Mouse (Mus musculus): ENCODE measurements at regions not wholly inside any gene's neighbourhood (a gene's known extent, or its start where the extent isn't known, plus 50 kb on each side); places are given as distances from the start of the nearest gene placed in this dataset.

DNA sequence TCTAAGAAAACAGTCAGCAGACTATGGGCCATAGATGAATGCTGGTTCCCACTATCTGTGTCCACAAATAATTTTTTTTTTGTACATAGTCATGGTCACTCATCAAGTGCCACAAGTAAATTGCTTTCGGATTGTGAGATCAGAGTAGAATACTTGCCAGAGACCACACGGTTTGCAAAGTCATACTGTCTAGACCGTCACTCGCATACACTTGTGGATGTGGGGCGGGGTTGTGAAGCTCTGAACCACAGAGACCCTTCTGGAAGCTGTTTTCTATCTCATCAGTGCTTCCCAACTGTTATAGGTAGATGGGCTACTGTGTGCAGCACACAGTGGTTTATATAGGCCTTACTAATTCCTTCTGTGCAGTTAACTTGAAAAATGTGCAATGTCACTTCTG lies 100.9 kb upstream of the Runx1 start:
- no peak for DNase-seq (ENCODE audit: low read depth, low spot score)
- 93% methylated on average over 5 of the region's 5 CpGs for WGBS

DNA sequence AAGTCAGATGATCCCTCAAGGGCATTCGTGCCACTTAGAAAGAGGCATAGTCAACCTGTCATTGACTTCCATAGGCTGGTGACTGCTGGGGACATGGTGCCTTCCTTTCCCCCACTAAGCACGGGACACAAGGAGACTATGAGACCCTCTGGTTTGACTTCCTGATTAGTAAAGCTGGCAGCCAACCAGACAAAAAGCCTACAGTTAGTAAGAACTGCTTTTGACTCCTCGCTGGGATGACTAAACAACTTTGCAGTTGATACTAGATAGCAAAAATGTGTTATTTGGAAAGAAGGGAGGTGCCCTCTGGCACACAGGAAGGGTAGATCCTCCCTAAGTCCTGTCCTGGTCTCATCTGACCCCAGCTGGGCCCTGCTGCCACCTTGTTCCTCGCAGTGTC lies 95.0 kb upstream of the Runx1 start:
- WGBS = 75% methylated on average over 4 of the region's 4 CpGs
- DNase-seq (ENCODE audit: low read depth, low spot score) = no peak

DNA sequence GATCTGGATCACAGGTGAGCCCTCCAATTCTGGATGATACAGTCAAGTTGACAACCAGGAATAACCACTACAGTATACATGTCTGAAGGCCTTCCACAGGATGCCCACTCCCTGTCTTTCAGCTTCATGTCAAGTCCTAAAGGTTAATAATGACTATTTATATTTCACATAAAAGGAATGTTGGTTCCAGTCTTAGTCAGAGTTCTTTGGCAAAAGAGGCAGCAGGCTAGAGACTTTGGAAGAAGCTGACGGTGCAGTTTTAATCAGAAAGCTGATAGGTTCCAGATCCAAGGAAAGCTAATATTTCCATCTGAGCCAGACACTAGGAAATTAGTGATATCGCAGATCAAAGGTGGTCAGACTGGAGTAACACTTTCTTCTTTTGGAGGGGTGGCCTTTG lies 91.4 kb upstream of the Runx1 start:
- DNase-seq (ENCODE audit: low read depth, low spot score) = no peak
- 82% methylated on average over 2 of the region's 2 CpGs for WGBS

DNA sequence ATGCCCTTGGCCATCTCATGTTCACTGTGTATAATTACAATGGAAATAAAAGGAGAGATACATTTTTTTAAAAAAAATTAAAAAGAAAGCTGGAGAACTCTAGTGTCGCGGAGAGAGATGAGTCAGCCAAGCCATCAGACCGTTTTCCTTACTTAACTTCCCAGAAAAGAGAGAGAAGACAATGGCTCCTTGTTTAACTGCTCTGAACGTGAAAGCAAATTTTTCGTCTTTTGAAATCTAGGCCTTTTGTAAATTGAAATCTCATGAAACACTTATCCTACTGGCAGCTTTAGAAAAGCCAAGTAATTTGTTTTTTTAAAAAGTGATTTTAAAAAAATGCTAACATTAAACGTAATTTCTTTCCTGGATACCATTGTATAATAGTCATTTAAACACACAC lies 89.7 kb upstream of the Runx1 start:
- 70% methylated on average over 6 of the region's 6 CpGs for WGBS
- no peak for DNase-seq (ENCODE audit: low read depth, low spot score)

DNA sequence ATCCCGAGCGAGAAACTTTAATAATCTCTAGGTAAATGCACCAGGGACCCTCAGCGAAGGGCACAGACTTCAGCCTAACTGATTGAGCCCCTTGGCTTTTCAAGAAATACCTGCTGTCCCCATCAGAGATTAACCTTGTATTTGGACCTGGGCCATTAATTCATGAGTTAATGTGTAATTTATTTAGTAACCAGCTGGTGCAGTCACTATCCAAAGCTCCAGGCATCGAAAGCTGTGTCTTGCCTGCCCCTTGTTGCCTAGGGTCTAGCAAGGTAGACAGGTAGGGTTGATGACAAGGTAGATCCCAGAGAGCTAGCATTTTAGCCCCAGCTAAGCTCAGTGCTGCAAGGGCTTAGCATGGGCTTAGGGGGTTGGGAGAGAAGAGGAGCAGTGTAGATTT lies 80.9 kb upstream of the Runx1 start:
- no peak for DNase-seq (ENCODE audit: low read depth, low spot score)
- 74% methylated on average over 4 of the region's 4 CpGs for WGBS

DNA sequence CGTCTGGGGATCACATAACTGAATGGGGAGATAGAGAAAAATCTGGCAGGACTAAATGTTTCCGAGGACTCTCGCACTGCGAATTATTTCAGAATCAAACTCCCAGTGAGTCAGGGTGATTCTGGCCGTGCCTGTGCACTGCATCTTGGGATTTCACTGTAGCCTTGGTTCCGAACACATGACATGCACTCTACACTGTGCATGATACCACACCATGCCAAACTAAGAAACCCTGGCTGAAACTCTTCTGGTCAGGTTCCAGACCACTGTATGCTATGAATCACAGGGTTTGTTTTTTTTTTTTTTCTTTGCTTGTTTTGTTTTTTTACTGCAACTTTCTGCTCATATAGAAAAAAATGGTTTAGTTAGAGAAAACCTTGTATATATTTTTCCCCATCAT lies 79.7 kb upstream of the Runx1 start:
- no peak for DNase-seq (ENCODE audit: low read depth, low spot score)
- WGBS = 95% methylated on average over 6 of the region's 6 CpGs

DNA sequence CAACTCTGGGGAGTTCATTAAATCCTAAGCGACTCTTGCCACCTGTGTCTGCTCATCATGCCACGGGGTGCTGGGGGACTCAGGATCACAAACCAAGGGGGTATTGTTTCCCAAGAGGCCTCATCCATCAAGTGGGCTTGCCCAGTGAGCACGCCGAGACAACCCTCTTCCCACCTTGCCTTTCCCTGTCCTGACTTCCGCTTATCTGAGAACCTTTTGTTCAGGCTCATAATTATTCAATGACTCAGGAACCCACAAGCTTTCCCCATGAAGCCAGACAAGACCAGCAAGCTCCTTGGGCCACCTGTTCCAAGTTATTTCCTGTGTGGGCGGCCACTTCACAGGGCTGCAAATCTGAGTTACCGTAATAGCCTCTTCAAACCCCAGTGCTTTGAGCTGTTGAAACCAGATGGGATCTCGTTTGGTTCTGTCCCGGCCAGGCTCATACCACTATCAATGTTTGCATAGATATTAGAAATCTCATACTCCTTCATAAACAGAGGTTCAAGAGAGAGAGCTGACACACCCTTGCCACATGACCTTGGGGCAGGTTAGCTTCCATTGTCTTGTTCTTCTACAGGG lies 78.0 kb upstream of the Runx1 start:
- DNase-seq (ENCODE audit: low read depth, low spot score) = no peak
- WGBS = 28% methylated on average over 9 of the region's 9 CpGs

DNA sequence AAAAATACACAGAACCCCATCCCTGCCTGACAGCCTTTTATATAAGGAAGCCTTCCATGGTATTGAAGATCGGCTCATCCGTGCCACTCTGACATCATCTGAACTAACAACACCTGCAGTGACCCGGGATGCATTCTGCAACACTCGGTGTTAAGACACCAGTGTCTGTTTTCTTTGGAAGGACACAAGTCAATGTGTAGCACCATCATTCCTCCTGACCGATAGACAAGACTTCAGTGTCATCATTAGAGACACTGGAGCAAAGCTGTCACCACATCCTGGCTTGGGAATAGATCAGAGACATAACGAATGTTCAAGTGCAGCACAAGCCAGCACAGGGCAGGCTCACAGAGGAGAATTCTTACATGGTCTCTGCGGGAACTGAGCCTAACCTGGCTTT lies 77.5 kb upstream of the Runx1 start:
- 93% methylated on average over 7 of the region's 7 CpGs for WGBS
- DNase-seq (ENCODE audit: low read depth, low spot score) = no peak

DNA sequence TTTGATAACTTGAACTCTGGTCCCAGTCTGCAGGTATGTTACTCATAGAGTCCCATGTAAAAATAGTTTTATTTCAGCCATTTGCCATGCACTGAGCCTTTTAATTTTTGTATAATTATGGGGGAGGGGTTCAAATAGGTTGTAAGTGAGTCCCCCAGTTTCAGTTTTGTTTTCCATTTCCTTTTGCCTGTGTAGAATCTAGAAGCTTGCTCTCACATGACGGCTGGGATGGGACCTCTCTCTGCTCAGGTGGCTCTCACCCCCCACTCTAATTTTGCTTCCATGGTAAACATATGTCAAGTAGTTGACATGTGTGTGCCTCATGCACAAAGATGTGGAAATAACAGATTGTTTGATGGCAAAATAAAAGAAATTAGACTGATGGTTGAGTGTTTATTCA lies 73.8 kb upstream of the Runx1 start:
- DNase-seq (ENCODE audit: low read depth, low spot score) = no peak
- 81% methylated on average over 1 of the region's 1 CpGs for WGBS

DNA sequence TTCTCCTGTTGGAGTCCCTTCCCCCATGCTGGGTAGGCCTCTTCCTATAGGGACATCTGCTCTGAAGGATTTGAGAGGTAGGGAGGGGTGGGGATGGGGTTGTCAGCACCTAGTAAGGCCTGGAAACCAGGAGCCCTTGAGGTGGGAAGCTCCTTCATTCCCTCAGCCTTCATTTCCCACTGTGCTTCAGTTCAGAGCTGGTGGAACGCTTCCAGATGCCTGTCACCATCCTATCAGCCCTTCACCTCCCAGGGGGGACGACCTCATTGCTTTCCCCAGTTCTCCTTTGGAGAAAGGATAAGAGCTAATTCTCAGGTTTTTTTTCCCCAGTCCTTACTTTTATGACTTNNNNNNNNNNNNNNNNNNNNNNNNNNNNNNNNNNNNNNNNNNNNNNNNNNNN lies 65.8 kb upstream of the Runx1 start:
- 88% methylated on average over 2 of the region's 2 CpGs for WGBS
- DNase-seq (ENCODE audit: low read depth, low spot score) = no peak

DNA sequence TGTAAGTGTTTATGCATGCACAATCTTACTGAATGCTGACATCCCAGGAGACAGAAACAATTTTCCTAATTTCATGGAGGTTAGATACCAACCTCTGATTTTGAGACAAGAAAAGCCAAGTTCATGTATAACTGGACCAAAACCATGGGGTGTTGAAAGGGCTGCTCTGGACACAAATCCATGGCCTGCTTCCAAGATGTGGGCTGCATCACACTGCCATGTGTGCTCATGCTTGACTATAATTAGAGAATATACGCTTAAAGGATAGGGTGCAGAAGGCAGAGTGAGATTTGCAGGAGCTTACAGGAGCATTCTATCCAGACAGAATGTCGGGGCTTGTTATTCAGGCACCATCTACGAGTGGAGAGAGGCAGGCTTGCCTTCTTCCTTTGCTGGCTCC lies 64.8 kb upstream of the Runx1 start:
- DNase-seq (ENCODE audit: low read depth, low spot score) = no peak
- 87% methylated on average over 3 of the region's 3 CpGs for WGBS

DNA sequence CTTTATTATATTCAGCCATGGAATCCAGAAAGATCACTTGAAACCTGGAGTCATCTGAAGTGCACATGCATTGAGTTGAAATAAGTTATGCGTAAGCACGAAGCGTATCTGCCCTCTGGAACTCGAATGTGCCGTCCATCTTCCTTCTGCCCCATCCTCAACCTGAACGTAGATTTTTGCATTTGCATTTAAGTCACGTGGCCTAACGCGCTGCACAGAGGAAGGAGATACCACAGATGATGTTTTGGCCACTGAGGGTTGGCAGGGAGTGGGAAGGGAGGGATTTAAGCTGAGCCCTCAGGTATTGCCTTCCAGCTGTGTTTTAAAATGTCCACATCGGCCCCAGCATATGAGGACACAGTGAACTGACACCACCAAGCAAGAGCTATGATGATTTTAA lies 63.6 kb upstream of the Runx1 start:
- DNase-seq (ENCODE audit: low read depth, low spot score) = no peak
- 94% methylated on average over 10 of the region's 10 CpGs for WGBS

DNA sequence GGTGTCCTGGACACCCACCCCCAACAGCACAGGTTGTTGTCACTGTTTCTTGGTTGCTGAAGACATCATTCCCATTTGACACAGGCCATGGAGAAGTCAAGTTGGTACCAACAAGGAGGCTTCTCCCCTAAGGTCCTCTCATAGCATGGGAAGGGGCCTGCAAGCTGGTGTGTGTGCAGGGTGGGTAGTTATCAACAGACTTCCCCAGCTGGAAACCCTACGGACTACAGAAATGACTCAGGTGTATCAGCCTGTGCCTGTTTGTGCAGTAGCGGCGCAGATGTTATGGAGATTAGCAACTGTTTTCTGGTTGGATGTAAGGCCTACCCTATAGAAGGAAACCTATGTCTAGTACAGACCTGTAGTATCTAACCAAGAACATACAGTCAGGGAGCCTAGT lies 60.3 kb upstream of the Runx1 start:
- WGBS = 97% methylated on average over 3 of the region's 3 CpGs
- no peak for DNase-seq (ENCODE audit: low read depth, low spot score)

DNA sequence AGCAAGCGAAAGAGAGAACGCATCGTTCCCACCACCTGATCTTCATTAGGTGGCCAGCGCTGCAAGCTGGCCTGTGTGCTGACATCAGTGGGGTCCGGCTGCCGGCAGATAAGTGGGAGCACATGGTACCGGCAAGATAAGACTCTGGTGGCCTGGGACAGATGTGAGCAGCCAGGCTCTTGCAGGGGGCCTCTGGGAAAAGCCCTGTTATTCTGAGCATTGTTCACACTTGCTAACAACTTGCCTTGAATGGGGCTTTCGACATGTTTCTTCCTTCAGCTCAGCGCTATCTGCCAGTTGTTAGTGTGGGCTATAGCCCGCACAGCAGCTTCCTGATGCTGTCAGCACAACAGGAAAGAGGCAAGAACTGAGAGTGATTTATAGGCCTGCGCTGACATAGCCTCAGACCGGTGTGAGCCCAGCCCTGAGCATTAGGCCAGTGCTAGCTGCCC lies 57.9 kb upstream of the Runx1 start:
- 69% methylated on average over 12 of the region's 12 CpGs for WGBS
- DNase-seq (ENCODE audit: low read depth, low spot score) = no peak

DNA sequence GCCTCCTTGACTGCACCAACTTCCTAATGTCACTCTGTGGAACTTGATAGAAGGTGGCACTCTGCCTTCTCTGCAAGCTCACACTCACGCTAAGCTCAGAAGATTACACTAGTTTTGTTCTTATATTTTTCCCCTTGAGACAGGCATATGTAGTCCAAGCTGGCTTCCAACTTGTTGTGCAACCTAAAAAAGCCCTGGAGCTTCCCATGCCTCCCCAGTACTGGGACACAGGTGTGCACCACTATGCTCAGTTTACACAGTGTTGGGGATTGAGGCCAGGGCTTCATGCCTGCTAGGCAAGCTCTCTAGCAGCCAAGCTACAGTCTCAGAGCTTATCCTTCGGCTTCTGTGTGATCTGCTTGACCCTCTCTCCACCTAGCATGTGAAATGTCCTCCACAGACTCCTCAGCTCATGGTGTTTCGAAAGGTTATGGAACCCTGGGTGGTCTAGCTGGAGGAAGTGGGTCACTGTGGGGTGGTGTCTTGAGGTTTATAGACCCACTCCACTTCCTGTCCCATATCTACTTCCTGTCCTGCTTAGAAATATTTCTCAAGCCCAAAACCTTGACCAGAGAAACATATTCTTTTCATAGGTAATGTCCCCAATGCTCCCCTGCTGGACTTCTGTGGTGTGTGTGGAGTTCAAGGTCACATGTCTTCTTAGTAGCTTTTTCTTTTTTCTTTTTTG lies 54.6 kb upstream of the Runx1 start:
- DNase-seq (ENCODE audit: low read depth, low spot score) = no peak
- 89% methylated on average over 3 of the region's 3 CpGs for WGBS

DNA sequence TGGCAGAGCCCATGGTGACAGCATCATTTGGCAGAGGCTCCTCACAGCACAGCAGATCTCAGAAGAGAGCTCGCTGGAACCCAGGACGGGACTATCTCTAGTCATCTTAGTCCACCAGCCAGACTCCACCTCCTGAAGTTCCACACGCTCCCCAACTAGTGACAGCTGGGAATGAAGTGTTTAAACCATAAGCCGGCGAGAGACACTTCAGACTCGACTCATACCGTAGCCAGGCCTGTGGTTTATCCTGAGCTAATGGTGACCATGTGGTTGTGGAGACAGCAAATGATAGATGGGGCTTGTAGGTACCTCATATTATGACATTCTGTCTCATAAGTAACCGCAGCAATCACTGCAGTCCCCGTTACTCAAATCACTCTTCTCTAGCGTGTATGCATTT lies 52.1 kb upstream of the Runx1 start:
- 83% methylated on average over 10 of the region's 10 CpGs for WGBS
- no peak for DNase-seq (ENCODE audit: low read depth, low spot score)
